Mouse (Mus musculus) MEL (cell line): ENCODE results near the gene Cnih1.

Experiments used
- CTCF ChIP-seq, 3 experiments: IDR thresholded peaks in 2 of 3; conservative IDR thresholded peaks in 1 of 3; 2 replicates each; pipeline ENCODE4 v1.5.1; 2011 to 2012; ENCODE audit warnings: low read length in 3 of 3, low read depth in 2 of 3, mild to moderate bottlenecking in 2 of 3, improper control_type of control experiment in 1 of 3, inconsistent platforms in 1 of 3, mixed read lengths in 1 of 3, moderate library complexity in 1 of 3; ENCODE audit not compliant: control insufficient read depth in 1 of 3, insufficient read depth in 1 of 3, poor library complexity in 1 of 3, severe bottlenecking in 1 of 3
- MAFK ChIP-seq: IDR thresholded peaks from 2 replicates; pipeline ENCODE4 v1.6.1; 2011; ENCODE audit warnings: low read depth, mild to moderate bottlenecking, low read length, improper control_type of control experiment, borderline replicate concordance
- MAX ChIP-seq: IDR thresholded peaks from 2 replicates; pipeline ENCODE4 v1.6.1; 2011; ENCODE audit warnings: low read length, improper control_type of control experiment
- MEF2A ChIP-seq: IDR thresholded peaks from 2 replicates; pipeline ENCODE4 v1.6.1; 2014; ENCODE audit warnings: low read depth, mild to moderate bottlenecking, inconsistent platforms, low read length, improper control_type of control experiment; ENCODE audit not compliant: poor library complexity, insufficient replicate concordance, severe bottlenecking; ENCODE audit errors: extremely low read depth
- POLR2A ChIP-seq, 2 experiments: IDR thresholded peaks; 2 replicates each; pipeline ENCODE4 v1.6.1; 2011 to 2012; ENCODE audit warnings: low read length in 2 of 2, mild to moderate bottlenecking in 2 of 2, control low read depth in 1 of 2, improper control_type of control experiment in 1 of 2, low read depth in 1 of 2, moderate library complexity in 1 of 2; ENCODE audit not compliant: control insufficient read depth in 1 of 2, insufficient read depth in 1 of 2, poor library complexity in 1 of 2
- SMC3 ChIP-seq: IDR thresholded peaks from 2 replicates; pipeline ENCODE4 v1.6.1; 2011; ENCODE audit warnings: low read depth, low read length, improper control_type of control experiment
- TCF12 ChIP-seq: IDR thresholded peaks from 2 replicates; pipeline ENCODE4 v1.6.1; 2014; ENCODE audit warnings: low read depth, mild to moderate bottlenecking, inconsistent platforms, low read length, improper control_type of control experiment, moderate library complexity
- ZKSCAN1 ChIP-seq: IDR thresholded peaks from 2 replicates; pipeline ENCODE4 v1.6.1; 2012; ENCODE audit warnings: low read depth, mild to moderate bottlenecking, inconsistent platforms, low read length, improper control_type of control experiment, moderate library complexity

GRCm38 (mm10) chr14:46734262-46734661, 53.9 kb downstream of the Cnih1 start:
- TF ChIP-seq POLR2A (IDR thresholded peaks at IDR 0.05; ENCODE audit: control insufficient read depth in 1 of 2, insufficient read depth in 1 of 2, low read depth in 1 of 2, low read length in 2 of 2, poor library complexity in 1 of 2) (no peak), MAFK (no peak), MEF2A (no peak), SMC3 (no peak), TCF12 (no peak), CTCF (IDR thresholded peaks at IDR 0.05 in 2 of 3, conservative IDR thresholded peaks at IDR 0.05 in 1 of 3; ENCODE audit: control insufficient read depth in 1 of 3, insufficient read depth in 1 of 3, low read depth in 2 of 3, low read length in 3 of 3, poor library complexity in 1 of 3, severe bottlenecking in 1 of 3) (no peak), ZKSCAN1 (no peak), MAX (no peak)
